Mouse (Mus musculus): Measurements from ENCODE around the gene C2. TPM values are rescaled to one million over a fixed set of nuclear protein-coding genes. Genes with fewer than 3 reads are reported as not detected.
A peak's percentile ranks its signal among the peaks of the same experiment; 100 is the strongest.

C2 gene
- total and polyA plus RNA-seq, 2 experiments from 2014 or later, result 5.4 to 5.5 TPM

GRCm38 (mm10) chr17:34898706-34899052, 614 bp upstream of the C2 start:
- peak; percentile 74 for DNase-seq (ENCODE audit: low spot score)
- H3K4me2 ChIP-seq (ENCODE audit: low read depth, low read length), result peak overlapping the region; percentile 94
- peak; percentile 0; the same call in 1 of the 2 replicates for ATAC-seq
- no peaks in the 10 kb centered on the region for H3K9me3 ChIP-seq (ENCODE audit: low read length)
- peak overlapping the region; percentile 92 for H3K27ac ChIP-seq
- peaks cover 19% of the 10 kb centered on the region for H3K36me3 ChIP-seq (ENCODE audit: insufficient read depth, low read length)
- no CpG with 5 or more reads among the region's 47 CpGs for WGBS
- H3K4me1 ChIP-seq (ENCODE audit: insufficient read depth, low read length), result peaks cover 15% of the 10 kb centered on the region; the same call in 1 of the 2 replicates
- peak overlapping the region; percentile 88 for H3K4me3 ChIP-seq (ENCODE audit: low read length)
- H3K9ac ChIP-seq (replicated peaks; ENCODE audit: low read length), result peak overlapping the region; percentile 93
- no peak for TF ChIP-seq CTCF (IDR thresholded peaks at IDR 0.05; ENCODE audit: low read depth)
- H3K27me3 ChIP-seq (ENCODE audit: insufficient read depth, low read length), result no peaks in the 10 kb centered on the region

DNA sequence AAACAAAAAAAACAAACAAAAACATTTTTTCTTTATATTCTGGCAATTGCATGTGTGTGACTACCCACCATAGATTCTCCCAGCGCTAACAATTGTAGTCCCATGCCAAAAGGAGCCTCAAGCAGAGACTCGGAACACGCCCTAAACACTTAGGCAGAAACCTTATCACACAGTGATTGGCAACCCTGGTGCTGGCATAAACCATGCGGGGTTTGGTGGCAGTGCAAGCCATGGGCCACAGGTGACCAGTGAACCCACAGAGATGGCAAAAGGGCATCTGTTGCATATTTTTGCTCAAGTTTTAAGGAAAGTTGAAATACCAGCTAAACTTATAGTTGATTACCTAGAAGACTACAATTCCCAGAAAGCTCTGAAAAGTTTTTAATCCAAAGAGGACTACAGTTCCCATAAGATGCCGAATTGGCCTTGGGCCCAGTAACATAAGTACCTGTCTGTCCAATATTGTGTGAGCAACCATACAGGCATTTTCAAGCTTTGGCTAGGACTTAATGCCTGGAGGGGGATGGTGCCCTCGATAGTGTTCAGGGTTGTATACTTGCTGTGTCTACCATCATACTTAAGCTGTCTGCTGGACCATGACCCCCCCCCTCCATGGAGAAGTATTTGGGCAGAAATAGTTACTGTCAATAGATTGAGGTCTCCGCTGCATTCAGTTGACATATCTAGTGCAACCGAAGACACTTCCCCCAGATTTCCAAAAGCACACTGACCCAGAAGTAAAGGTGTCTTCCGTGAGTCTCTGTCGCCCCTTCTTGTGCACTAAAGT, 499 bp downstream of the C2 start:
- H3K9ac ChIP-seq (replicated peaks; ENCODE audit: low read length), result peak overlapping the region; percentile 93
- peaks cover 15% of the 10 kb centered on the region; the same call in 1 of the 2 replicates for H3K4me1 ChIP-seq (ENCODE audit: insufficient read depth, low read length)
- no peaks in the 10 kb centered on the region for H3K9me3 ChIP-seq (ENCODE audit: low read length)
- DNase-seq (ENCODE audit: low spot score), result peak; percentile 54
- no peaks in the 10 kb centered on the region for H3K27me3 ChIP-seq (ENCODE audit: insufficient read depth, low read length)
- peak overlapping the region; percentile 88 for H3K4me3 ChIP-seq (ENCODE audit: low read length)
- no peak for TF ChIP-seq CTCF (IDR thresholded peaks at IDR 0.05; ENCODE audit: low read depth)
- no peak for ATAC-seq
- 12% methylated on average over 10 of the region's 10 CpGs for WGBS
- H3K36me3 ChIP-seq (ENCODE audit: insufficient read depth, low read length), result peaks cover 8% of the 10 kb centered on the region; the same call in 1 of the 2 replicates
- H3K27ac ChIP-seq, result peak overlapping the region; percentile 92
- peak overlapping the region; percentile 94 for H3K4me2 ChIP-seq (ENCODE audit: low read depth, low read length)

DNA sequence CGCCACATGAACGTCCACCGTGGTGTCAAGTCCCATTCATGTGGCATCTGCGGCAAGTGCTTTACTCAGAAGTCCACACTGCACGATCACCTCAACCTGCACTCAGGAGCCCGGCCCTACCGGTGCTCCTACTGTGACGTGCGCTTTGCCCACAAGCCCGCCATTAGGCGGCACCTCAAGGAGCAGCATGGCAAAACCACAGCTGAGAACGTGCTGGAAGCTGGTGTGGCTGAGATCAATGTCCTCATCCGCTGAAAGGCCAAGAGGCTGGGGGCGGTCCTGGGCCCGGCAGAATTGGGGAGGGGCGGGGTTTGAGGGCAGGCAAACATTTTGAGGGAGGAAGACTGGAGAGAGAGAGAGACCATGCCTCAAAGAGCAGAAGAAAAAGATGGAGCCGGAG, 1.7 kb downstream of the C2 start:
- 83% methylated on average over 17 of the region's 17 CpGs for WGBS
- Histone ChIP-seq H3K9me3 (ENCODE audit: low read length) (no peaks in the 10 kb centered on the region), H3K4me1 (ENCODE audit: insufficient read depth, low read length) (peaks cover 15% of the 10 kb centered on the region; the same call in 1 of the 2 replicates), H3K27ac (no peak overlapping the region), H3K4me3 (ENCODE audit: low read length) (no peak overlapping the region), H3K36me3 (ENCODE audit: insufficient read depth, low read length) (peaks cover 5% of the 10 kb centered on the region; the same call in 1 of the 2 replicates), H3K27me3 (ENCODE audit: insufficient read depth, low read length) (no peaks in the 10 kb centered on the region), H3K9ac (replicated peaks; ENCODE audit: low read length) (no peak overlapping the region), H3K4me2 (ENCODE audit: low read depth, low read length) (0 out of 2 replicates have a peak overlapping the region, but pooled peaks have one; percentile 94)
- DNase-seq (ENCODE audit: low spot score), result no peak
- no peak for TF ChIP-seq CTCF (IDR thresholded peaks at IDR 0.05; ENCODE audit: low read depth)
- no peak for ATAC-seq

- 89% methylated on average over 15 of the region's 15 CpGs for WGBS
- Histone ChIP-seq H3K27me3 (ENCODE audit: insufficient read depth, low read length) (no peaks in the 10 kb centered on the region), H3K27ac (peak overlapping the region; percentile 91), H3K9ac (replicated peaks; ENCODE audit: low read length) (peak overlapping the region; percentile 85), H3K4me2 (ENCODE audit: low read depth, low read length) (peak overlapping the region; percentile 90), H3K4me3 (ENCODE audit: low read length) (peak overlapping the region; percentile 75), H3K36me3 (ENCODE audit: insufficient read depth, low read length) (no peaks in the 10 kb centered on the region; the same call in 1 of the 2 replicates), H3K4me1 (ENCODE audit: insufficient read depth, low read length) (peaks cover 15% of the 10 kb centered on the region; the same call in 1 of the 2 replicates), H3K9me3 (ENCODE audit: low read length) (no peaks in the 10 kb centered on the region)
- ATAC-seq (no peak), DNase-seq (ENCODE audit: low spot score) (no peak)
- no peak for TF ChIP-seq CTCF (IDR thresholded peaks at IDR 0.05; ENCODE audit: low read depth)
Measured at GRCm38 (mm10) chr17:34895724-34896123, 2.3 kb downstream of the C2 start.

DNA sequence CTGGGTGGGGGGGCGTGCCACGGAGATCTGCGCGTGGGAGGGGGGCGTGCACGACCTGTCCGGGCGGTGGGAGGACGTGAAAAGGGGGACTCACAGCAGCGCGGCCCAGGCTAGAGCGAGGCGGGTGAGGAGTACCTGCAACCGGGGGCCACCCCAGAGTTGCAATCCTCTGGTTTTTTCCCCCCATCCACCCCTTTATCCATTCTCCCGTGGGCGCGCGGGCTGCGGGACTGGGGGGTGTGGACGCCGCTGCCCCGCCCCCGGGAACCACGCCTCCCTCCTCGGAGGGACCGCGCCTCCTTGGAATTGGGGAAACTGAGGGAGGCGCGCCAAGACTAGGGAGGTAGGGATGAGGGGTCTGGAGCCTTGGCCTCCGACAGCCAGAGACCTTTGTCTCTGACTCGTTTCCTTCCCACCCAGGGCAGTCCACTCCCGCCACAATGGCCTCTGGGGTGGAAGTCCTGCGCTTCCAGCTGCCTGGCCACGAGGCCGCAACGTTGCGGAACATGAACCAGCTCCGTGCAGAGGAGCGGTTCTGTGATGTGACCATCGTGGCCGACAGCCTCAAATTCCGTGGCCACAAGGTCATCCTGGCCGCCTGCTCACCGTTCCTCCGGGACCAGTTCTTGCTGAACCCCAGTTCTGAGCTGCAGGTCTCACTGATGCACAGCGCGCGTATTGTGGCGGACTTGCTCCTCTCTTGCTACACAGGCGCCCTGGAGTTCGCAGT, 3.1 kb downstream of the C2 start:
- H3K9me3 ChIP-seq (ENCODE audit: low read length), result no peaks in the 10 kb centered on the region
- DNase-seq (ENCODE audit: low spot score), result peak; percentile 45
- H3K27me3 ChIP-seq (ENCODE audit: insufficient read depth, low read length), result no peaks in the 10 kb centered on the region
- peak overlapping the region; percentile 85 for H3K9ac ChIP-seq (replicated peaks; ENCODE audit: low read length)
- 6% methylated on average over 46 of the region's 51 CpGs for WGBS
- no peak for TF ChIP-seq CTCF (IDR thresholded peaks at IDR 0.05; ENCODE audit: low read depth)
- ATAC-seq, result peak; percentile 44
- H3K36me3 ChIP-seq (ENCODE audit: insufficient read depth, low read length), result no peaks in the 10 kb centered on the region; the same call in 1 of the 2 replicates
- peaks cover 15% of the 10 kb centered on the region; the same call in 1 of the 2 replicates for H3K4me1 ChIP-seq (ENCODE audit: insufficient read depth, low read length)
- peak overlapping the region; percentile 91 for H3K27ac ChIP-seq
- peak overlapping the region; percentile 75 for H3K4me3 ChIP-seq (ENCODE audit: low read length)
- peak overlapping the region; percentile 90 for H3K4me2 ChIP-seq (ENCODE audit: low read depth, low read length)

DNA sequence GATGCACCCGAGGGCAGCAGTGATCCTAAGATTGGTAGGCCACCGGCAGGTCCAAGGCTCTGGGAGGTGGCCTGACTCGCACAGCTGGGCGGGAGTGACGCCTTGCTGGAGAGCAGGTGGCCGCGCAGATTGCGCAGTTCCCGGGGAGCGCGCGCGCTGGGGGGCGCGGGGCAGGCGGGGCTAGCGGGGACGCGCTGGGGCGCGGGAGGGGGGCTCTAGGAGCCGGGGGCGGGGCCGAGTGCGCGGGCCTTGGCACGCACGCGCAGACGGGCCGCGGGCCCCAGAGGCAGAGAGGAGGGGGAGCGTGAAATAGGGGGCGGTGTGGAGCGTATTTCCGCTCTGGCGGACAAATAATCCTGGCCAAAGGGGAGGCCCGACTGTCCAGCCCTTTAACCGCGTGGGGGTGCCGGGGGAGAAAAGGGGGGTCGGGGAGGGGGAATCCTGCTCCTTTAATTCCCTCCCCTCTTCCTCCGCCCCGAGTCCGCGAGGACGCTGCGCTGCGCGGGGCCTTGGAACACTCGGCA, 3.9 kb downstream of the C2 start:
- Histone ChIP-seq H3K4me1 (ENCODE audit: insufficient read depth, low read length) (peaks cover 15% of the 10 kb centered on the region; the same call in 1 of the 2 replicates), H3K4me2 (ENCODE audit: low read depth, low read length) (peak overlapping the region; percentile 90), H3K27ac (peak overlapping the region; percentile 91), H3K4me3 (ENCODE audit: low read length) (peak overlapping the region; percentile 75), H3K9me3 (ENCODE audit: low read length) (no peaks in the 10 kb centered on the region), H3K36me3 (ENCODE audit: insufficient read depth, low read length) (no peaks in the 10 kb centered on the region; the same call in 1 of the 2 replicates), H3K9ac (replicated peaks; ENCODE audit: low read length) (peak overlapping the region; percentile 85), H3K27me3 (ENCODE audit: insufficient read depth, low read length) (no peaks in the 10 kb centered on the region)
- peak; percentile 94 for ATAC-seq
- 2% methylated on average over 21 of the region's 51 CpGs for WGBS
- peak; percentile 20; the same call in 1 of the 2 replicates for TF ChIP-seq CTCF (IDR thresholded peaks at IDR 0.05; ENCODE audit: low read depth)
- DNase-seq (ENCODE audit: low spot score), result peak; percentile 99

Data from hindbrain, postnatal 0 days (tissue).